Mouse (Mus musculus) left cerebral cortex, postnatal 10 days (tissue): ENCODE data around the gene Hsd17b14. TPM values are rescaled to one million over a fixed set of nuclear protein-coding genes. Genes with fewer than 3 reads are reported as not detected.

Source experiments
- DNase-seq, 2 experiments: peaks; one replicate each; pipeline ENCODE4 v3.0.0; 2021 to 2022; ENCODE audit warnings: low spot score in 2 of 2, mixed read lengths in 1 of 2; ENCODE audit errors: extremely low spot score in 1 of 2
- intact Hi-C: fragments of 180-260 bp; cut with DNase I; formaldehyde crosslinking; loops from one replicate; pipeline ENCODE4 v1.15.1; 2025
- total RNA-seq, 2 experiments: library from RNA; stranded (reverse); gene quantifications; 2 replicates each; pipeline ENCODE4 v1.2.3; 2021

Gene Hsd17b14
- total RNA-seq, 2 experiments from 2014 or later, result 0.93 TPM; not detected in 1

DNA sequence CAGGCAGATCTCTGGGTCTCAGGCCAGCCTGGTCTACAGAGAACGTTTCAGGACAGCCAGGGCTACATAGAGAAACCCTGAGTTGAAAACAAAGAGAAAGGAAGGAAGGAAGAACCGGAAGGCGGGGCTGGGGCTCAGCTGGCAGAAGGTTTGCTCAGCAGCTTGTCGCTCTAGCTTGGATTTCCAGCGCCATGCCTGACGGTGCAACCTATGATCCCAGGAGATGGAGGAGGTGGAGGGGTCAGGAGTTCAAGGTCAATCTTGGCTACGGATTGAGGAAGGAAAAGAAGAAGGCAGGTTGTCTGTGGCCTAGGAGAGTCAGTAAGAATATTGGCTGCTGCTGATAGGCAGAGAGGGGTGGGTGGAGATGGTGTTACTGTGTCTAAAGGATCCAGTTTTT, 5.5 kb downstream of the Hsd17b14 start:
- intact Hi-C loops, result loop anchor here (2.0 kb wide), 1 partner anchor 91 kb away; no protein-coding TSS in a partner anchor
- DNase-seq, result no peak

DNA sequence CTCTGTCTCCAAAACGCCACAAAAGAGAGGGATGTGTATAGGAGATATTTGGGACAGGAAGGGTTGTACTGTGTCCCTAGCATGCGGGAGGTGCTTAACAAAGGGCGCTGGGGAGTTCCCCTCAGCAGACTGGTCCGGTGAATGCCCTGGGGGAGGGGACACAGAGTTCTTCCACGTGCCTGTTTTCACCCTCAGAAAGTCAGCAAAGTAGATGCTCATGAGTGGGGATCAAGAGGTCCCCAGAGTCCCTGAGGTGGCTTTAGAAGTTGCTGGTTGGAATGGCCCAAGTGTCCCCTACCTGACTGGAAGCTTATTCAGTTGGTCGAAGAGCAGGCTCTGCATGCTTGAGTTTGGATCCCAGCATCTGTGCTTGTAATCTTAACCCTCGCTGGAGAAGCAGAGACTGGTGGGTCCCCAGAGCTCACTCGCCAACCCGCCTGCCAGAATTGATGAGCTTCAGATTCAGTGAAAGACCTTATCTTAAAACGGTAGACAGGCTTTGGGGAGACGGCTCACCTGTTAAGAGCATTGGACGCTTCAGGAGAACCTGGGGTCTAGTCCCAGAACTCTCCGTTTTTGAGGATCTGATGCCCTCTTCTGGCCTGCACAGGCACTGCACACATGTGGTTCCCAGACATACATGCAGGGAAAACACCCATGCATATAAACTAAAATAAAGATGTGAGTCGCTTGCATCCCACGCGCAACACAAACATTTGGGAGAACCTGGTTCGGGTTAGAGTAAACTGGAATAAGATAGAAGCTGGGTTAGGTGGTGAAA, 6.3 kb downstream of the Hsd17b14 start:
- intact Hi-C loops, result loop anchor here (2.0 kb wide), 1 partner anchor 92 kb away; no protein-coding TSS in a partner anchor
- DNase-seq, result peak; percentile 67 to 78

DNA sequence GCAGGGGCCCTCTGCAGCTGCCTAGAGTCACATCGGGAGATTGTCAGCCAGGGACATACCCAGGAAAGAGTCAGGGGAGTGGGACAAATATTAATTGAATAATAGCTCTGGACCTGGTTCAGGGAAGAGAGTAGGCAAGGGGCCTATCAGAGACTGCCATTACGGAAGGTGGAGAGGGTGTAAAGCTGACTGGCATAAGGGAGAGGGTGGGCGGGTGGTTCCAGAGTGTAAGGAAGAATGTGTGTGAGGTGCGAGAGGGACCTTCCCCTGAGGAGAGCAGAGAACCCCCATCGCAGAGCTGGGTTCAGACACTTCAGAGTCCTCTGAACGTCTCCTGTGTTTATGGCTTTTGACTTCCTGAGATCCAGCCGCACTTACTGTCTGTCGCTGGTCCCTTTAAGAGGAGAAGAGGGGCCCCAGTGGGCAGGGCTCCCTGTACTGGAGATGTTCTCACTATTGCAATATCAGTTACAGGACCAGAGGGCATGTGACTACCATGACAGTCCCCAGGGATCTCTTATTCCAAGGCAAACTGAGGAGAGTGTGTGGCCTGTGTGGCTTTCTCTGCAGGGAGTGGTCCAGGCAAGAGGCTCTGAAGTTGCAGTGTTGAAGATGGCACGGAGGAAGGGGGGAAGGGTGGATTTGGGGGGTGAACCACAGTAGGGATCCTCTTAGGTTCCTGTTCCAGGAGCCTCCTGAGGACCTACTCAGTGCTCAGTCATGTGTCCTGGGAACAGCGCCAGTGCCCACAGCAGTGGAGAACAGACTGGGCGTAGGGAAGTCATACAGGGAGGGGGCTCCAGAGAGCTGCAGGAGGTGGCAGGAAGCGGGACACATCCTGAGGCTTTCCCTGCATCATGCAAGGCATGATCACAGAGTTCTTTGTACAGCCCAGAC, 7.2 kb downstream of the Hsd17b14 start:
- no peak for DNase-seq
- intact Hi-C loops, result loop anchor here (2.0 kb wide), 1 partner anchor 93 kb away; no protein-coding TSS in a partner anchor

DNA sequence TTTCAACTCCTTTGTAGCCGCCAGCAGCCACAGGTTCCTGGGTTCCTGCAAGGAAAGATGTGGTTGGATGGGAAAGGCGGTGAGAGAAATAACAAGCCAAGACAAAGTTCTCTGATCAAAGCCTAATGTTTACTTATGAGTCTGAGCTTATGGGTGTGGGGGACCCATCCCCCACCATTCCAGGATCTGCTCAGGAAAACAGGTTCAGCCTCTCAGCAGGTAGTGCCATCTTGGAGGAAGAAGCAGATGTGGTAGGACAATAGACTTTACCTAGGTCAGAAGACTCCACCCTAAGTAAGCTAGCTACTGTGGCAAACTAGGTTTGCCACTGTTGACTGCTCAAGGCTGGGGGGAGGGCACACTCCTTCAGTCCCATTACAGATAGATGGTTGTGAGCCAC, 10.1 kb downstream of the Hsd17b14 start:
- no peak for DNase-seq
- intact Hi-C loops, result no loop called here

DNA sequence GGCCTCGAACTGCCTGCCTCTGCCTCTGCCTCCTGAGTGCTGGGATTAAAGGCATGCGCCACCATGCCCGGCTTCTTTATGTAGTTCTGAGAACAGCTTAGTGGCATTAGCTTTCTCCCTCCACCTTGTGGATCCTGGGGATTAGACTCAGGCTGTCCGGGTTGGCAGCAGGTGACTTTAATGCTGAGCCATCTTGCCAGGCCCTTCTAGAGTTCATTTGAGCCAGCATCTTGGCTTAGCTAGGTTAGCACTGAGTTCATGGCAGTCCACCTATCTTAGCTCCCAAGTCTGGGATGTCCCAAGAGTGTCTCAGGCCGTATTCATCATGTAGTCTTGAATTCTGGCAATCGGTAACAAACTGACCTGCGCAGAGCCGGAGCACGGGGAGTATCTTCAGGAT, 10.8 kb downstream of the Hsd17b14 start:
- intact Hi-C loops, result no loop called here
- no peak for DNase-seq

DNA sequence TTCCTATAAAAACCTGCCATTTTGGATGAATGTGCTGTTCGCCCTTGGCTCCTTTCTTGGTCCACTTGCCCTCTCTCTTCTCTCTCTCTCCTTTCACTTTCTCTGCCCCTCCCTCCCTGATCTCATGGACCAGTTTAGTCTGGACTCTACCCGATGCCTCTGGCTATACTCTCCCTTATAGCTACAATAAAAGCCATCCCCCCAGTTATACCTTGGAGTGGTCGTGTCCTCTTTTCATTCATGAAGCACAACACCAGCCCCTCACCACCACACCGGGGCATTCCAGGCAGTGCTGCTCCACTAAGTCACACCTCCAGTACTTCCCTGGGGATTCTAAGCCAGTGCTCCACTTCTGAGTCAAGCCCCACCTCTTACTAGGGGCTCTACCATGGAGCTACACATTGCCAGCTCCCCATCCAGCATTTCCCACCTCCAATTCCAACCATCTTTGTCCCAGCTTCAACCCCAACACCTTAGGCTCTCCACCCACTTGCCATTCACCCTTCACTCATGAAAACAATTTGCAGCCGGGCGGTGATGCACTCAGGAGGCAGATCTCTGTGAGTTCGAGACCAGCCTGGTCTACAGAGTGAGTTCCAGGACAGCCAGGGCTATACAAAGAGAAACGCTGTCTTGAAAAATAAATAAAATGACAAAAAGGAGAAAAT, 12.6 kb downstream of the Hsd17b14 start:
- intact Hi-C loops, result no loop called here
- no peak for DNase-seq

DNA sequence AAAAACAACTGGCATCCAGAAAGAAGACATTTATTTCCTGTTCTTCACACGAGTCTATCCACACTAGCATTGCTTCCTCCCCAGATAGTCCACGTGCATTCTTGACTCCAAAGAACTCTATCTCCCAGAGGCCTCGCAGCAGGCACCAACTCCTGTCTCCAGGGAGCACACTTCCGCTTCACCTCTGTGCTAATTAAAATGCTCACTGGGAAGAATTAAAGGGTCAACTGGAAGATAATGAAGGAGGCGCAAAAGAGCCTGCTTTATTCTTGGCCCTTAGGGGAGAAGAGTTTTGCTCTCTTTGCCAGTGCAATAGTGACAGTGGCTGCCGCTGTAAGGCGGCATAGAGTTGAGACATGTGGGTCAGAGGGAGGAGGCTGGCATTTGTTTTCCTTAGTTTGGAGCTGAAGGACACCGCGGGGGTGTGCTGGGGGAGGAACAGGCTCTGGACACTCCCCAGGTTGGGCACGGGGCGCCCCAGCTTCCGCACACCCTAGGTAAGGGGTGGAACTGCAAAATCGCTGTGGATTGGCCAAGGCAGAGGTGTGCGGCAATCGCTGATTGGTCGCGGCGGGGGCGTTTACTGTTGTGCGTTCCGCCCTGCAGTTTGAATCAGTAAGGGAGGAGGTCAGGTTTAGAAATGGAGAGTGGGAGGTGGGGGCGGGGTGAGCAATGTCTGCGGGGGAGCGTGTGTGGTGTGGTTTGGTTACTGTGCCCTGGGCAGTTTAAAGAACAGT, 13.3 kb downstream of the Hsd17b14 start:
- intact Hi-C loops, result no loop called here
- DNase-seq, result peak; percentile 84 to 94

DNA sequence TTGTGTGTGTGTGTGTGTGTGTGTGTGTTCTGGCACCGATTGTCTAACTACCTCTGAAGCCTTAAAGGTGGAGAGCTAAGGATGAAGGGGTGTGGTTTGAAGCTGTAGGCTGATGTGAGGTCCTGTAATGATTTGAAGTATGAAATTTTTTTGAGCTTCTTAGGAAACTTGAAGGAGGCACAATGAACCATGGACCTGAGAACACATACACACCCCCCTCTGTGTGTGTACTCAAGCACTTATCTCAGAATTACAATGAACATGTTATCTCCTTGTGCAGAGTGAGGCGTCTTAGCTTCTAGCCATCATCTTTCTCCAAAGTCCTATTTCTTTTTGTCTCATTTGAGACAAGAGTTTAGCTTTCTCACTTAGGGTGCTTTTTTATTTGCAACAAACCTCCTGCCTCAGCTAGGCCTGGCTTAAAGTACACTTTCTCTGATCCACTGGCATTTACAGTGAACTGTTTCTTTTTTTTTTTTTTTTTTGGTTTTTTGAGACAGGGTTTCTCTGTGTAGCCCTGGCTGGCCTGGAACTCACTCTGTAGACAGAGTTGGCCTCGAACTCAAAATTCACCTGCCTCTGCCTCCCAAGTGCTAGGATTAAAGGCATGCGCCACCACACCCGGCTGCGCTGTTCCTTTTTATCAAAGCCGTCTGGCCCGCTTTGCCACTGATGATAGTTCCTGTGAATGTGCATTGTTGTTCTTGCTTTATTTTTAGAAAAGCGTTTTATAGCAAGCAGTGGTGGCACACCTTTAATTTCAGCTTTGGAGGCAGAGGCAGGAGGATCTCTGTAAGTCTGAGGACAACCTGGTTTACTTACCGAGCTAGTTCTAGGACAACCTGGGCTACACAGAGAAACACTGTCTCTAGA, 14.1 kb downstream of the Hsd17b14 start:
- no peak for DNase-seq

DNA sequence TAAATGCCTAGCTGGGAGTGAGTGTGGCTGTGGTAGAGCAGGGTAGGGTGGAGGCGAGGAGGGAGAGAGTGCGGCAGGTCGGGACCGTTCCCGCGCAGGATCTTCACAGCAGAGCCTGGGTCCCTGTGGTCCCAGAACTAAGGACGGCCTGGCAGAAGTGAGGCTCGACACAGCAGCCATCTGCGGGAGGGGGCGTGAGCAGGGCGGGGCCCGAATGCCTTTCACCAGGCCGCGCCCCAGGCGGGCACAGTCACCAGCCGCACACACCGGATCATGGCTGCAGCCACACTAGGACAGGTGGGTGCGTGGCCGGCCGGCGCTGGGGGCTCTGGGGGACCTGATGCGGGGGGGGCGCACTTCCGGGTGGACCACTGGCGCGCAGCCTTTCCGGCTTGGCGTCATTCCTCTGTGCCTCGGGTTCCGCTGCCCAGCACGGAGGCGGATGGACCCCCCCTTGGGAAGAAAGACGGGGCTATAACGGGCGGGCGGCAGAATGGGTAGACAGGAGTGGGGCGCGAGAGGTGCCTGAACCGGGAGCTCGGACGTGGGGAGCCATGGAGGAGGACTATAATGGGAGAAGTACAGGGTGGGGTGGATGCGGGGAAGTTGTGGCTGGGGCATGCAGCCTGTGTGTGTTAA, 15.5 kb downstream of the Hsd17b14 start, which contains the start of gene Bcat2:
TSS of gene Bcat2 (plus strand) at position 51 of the 639 bp plus-strand sequence.
- intact Hi-C loops, result no loop called here

More for the DNA sequence above, 14.1 kb downstream of the Hsd17b14 start:
- intact Hi-C loops, result no loop called here

DNA sequence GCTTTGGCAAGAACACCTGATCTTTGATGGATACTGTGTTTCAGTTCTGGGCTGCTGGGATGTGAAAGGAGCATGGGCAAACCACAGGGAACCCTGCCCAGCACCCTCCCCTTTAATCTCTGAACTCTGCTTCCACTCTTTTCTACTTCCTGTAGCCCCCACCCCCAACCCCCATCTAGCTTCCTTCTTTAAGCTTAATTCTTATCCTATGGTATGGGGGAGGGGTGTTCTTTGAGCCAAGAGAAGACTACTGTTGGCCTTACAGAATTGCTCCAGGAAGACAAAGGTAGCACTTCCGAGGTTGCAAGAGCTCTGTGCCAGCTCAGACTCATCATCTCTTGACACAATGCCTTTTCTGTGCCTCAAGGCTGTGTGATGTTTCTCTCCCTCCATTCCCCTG, 17.3 kb downstream of the Hsd17b14 start:
- intact Hi-C loops, result no loop called here
- no peak for DNase-seq

More for the DNA sequence above, 15.5 kb downstream of the Hsd17b14 start, which contains the start of gene Bcat2:
- peak; percentile 43 to 89 for DNase-seq

DNA sequence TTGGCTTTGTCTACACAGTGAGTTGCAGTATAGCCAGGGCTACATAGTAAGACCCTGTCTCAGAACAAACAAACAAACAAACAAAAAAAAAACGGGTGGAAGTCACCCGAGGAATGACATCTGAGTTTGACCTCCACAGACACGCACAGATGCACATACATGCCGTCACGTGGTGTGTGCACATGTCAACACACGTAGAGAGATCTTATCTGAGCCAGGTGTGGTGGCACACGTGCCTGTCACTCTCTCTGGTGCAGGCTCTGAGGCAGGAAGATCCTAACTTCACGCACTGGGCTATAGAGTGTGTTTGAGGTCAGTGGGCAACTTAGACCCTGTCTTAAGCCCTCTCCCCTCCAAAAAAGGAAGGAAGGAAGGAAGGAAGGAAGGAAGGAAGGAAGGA, 19.3 kb downstream of the Hsd17b14 start:
- DNase-seq, result no peak
- intact Hi-C loops, result no loop called here

DNA sequence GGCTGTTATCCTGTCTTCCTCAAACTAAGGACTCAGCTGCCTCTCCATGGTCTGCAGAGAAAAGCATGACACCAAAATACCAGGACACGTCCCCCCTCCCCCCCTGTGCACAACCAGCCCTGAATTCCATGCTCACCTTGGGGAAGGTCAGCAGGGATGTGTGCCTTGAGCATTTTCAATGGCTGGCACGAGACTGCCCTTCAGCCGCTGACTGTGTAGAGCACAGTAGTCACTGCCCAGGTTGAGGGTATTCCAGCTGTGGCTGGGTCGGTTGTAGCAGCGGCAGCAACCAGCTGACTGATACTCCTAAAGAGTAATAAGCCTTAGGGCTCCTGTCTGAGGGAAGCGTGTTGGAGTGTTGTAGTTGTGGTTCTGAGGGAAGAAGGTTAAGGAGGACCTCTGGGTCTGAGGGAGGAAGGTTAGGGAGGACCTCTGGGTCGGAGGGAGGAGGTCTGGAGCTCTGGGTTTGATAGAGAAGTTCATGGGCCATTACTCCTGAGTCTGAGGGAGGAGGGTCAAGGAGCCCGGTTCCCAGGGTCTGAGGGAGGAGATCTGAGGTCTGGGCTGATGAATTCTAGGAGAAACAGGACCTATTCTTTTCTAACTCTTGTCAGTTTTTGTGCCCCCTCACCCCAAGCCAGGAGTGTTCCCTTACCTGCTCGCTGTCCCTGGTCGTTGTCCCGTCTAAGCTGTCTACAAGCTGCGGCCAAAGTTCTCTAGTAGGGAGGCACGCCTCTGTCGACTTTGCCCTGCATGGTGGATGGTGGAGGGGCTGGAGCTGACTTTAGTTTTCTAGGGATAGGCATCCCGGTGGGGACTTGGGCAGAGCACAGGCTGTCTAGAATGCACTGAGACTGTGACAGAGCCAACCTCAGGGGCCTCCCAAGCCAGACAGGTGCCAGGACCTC, 20.0 kb downstream of the Hsd17b14 start:
- DNase-seq, result no peak
- intact Hi-C loops, result no loop called here

DNA sequence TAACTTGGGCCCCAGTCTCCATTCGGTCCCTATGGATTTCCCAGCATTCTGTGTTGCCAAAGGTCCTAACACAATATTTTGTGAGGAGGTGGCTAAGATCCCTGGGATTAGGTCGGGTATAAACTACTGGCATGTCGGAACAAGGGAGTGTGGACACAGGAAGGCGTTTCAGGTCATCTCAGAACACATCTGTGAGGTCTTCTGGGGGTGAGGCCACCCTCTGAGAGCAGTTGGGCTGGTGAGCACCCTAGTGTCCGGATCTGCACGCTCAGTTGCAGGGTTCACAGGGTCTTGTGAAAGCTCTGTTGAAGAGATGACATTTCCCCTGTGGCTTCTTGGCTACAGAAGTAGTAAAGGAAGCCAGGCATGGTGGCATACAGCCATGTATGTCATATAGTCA, 31.2 kb downstream of the Hsd17b14 start:
- intact Hi-C loops, result no loop called here

DNA sequence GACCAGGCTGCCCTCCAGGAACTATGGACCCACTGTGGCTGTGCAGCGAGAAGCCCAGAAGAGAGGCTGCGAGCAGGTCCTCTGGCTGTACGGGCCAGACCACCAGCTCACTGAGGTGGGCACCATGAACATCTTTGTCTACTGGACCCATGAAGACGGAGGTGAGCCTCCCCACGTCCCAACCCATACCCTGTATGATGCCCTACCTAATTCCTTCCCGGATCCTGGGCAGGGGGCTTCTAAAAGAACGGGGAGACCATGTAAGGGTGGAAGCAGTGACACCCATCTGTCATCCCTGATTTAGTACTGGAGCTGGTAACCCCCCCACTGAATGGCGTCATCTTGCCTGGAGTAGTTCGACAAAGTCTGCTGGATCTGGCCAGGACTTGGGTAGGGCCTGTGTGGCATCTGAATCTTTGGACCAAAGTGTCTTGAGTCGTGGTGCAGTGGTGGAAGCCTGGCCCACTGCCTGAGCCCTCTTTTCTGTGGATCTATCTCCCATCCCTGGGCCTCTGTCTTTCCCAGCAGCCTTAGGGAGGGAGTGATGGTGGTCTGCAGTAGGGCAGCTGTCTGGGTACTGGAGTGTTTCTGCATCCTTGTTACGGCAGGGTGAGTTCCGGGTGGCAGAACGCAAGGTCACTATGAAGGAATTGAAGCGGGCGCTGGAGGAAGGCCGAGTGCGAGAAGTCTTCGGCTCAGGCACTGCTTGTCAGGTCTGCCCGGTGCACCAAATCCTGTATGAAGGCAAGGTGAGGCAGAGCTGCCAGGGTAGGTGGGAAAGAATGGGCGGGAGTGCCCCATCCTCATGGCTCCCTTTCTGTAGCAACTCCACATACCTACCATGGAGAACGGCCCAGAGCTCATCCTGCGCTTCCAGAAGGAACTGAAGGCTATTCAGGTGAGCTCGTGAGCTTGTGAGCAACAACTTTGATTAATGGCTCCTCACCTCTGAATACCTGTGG, 33.2 kb downstream of the Hsd17b14 start:
- DNase-seq, result no peak
- intact Hi-C loops, result no loop called here

More for the DNA sequence above, 31.2 kb downstream of the Hsd17b14 start:
- DNase-seq, result no peak

DNA sequence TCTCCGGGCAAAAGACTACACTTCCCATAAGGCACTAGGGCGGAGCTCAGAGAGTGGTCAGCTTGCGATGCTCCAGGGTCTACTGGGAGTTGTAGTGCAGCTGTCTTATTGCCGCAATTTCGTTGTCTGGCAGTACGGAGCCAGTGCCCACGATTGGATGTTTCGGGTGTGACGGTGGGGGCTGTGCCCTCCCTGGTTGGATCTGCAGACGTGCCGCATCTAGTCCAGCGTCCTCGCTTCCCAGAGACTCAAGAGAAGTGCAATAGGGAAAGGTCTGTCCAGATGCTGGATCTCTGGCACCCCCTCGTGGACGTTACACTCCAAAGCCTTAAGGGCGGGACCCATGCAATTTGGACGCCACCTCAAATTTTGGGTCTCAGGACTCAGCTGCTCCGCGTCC, 34.5 kb downstream of the Hsd17b14 start:
- intact Hi-C loops, result no loop called here
- DNase-seq, result peak; percentile 96 to 98
